Mouse (Mus musculus) spleen, adult 2 months (tissue): ENCODE measurements around the gene Srp72. TPM values are rescaled to one million over a fixed set of nuclear protein-coding genes. Genes with fewer than 3 reads are reported as not detected.
A peak's percentile ranks its signal among the peaks of the same experiment; 100 is the strongest.

Experiments used
- DNase-seq, 2 experiments: peaks; one replicate each; pipeline versions ENCODE4 v3.0.0 to v3.0.0-alpha.2; 2012 to 2021; ENCODE audit warnings: low spot score in 2 of 2, low read depth in 1 of 2
- H3K27ac ChIP-seq: fragments of 200-500 bp; 2 replicates; pipeline ENCODE4 v1.5.1; 2012; ENCODE audit warnings: low read length, inconsistent platforms; ENCODE audit not compliant: insufficient read depth
- H3K27me3 ChIP-seq: fragments of 200-500 bp; 2 replicates; pipeline ENCODE4 v1.6.1; 2012; ENCODE audit warnings: mild to moderate bottlenecking, moderate library complexity, low read length, inconsistent platforms; ENCODE audit not compliant: control insufficient read depth, insufficient read depth
- H3K36me3 ChIP-seq: fragments of 200-500 bp; 2 replicates; pipeline ENCODE4 v1.6.1; 2012; ENCODE audit warnings: mild to moderate bottlenecking, low read length, inconsistent platforms; ENCODE audit not compliant: control insufficient read depth, insufficient read depth
- H3K4me1 ChIP-seq: fragments of 200-500 bp; 2 replicates; pipeline ENCODE4 v1.6.1; 2011; ENCODE audit warnings: inconsistent platforms; ENCODE audit not compliant: control insufficient read depth, insufficient read depth, insufficient read length
- H3K4me3 ChIP-seq: fragments of 200-500 bp; 2 replicates; pipeline ENCODE4 v1.5.1; 2011; ENCODE audit warnings: mild to moderate bottlenecking, inconsistent platforms; ENCODE audit not compliant: insufficient read depth, insufficient read length; ENCODE audit errors: extremely low read depth
- CTCF ChIP-seq: fragments of 200-500 bp; IDR thresholded peaks from 2 replicates; pipeline ENCODE4 v1.5.1; 2011; ENCODE audit warnings: mild to moderate bottlenecking, inconsistent platforms; ENCODE audit not compliant: insufficient read depth, insufficient read length, insufficient replicate concordance; ENCODE audit errors: extremely low read depth
- POLR2A ChIP-seq: fragments of 200-500 bp; IDR thresholded peaks from 2 replicates; pipeline ENCODE4 v1.6.1; 2011; ENCODE audit warnings: low read depth, low read length, inconsistent platforms
- WGBS: fragments of 180-500 bp; shearing (Covaris S2); methylation state at CpG from one replicate; pipeline ENCODE4 v1.1.7; 2018; 5-methylcytosine and 5-hydroxymethylcytosine counted together
- polyA plus RNA-seq: library from polyadenylated mRNA; depleted of rRNA; stranded (reverse); fragments of >200 nt; gene quantifications from 2 replicates; pipeline ENCODE4 v1.2.3, GENCODE M21; 2012

Gene Srp72
- polyA plus RNA-seq, 1 experiment: 12.6 TPM

GRCm38 (mm10) chr5:76944965-76945677 lies 29.4 kb upstream of the Srp72 start:
- no peak for DNase-seq
- Histone ChIP-seq H3K27me3 (no peaks in the 10 kb centered on the region), H3K36me3 (no peaks in the 10 kb centered on the region), H3K4me3 (no peak overlapping the region), H3K27ac (no peak overlapping the region), H3K4me1 (no peaks in the 10 kb centered on the region; the same call in 1 of the 2 replicates)
- 80% methylated on average over 6 of the region's 6 CpGs for WGBS
- no peak for TF ChIP-seq CTCF
- no peak for TF ChIP-seq POLR2A

GRCm38 (mm10) chr5:76945678-76946033 lies 28.8 kb upstream of the Srp72 start:
- Histone ChIP-seq H3K4me1 (no peaks in the 10 kb centered on the region; the same call in 1 of the 2 replicates), H3K36me3 (no peaks in the 10 kb centered on the region), H3K27me3 (no peaks in the 10 kb centered on the region), H3K4me3 (no peak overlapping the region), H3K27ac (no peak overlapping the region)
- TF ChIP-seq CTCF (no peak), POLR2A (no peak)
- no peak for DNase-seq
- WGBS: 84% methylated on average over 2 of the region's 2 CpGs

- Histone ChIP-seq H3K27ac (no peak overlapping the region), H3K4me1 (no peaks in the 10 kb centered on the region; the same call in 1 of the 2 replicates), H3K4me3 (no peak overlapping the region), H3K27me3 (no peaks in the 10 kb centered on the region), H3K36me3 (no peaks in the 10 kb centered on the region)
- WGBS: 56% methylated on average over 4 of the region's 4 CpGs
- no peak for TF ChIP-seq POLR2A
- no peak for TF ChIP-seq CTCF
- DNase-seq: no peak
Measured at GRCm38 (mm10) chr5:76947142-76947541, 27.3 kb upstream of the Srp72 start.

GRCm38 (mm10) chr5:76947758-76948157 lies 26.7 kb upstream of the Srp72 start:
- TF ChIP-seq POLR2A (no peak), CTCF (no peak)
- Histone ChIP-seq H3K27me3 (no peaks in the 10 kb centered on the region), H3K4me1 (no peaks in the 10 kb centered on the region; the same call in 1 of the 2 replicates), H3K4me3 (no peak overlapping the region), H3K27ac (no peak overlapping the region), H3K36me3 (no peaks in the 10 kb centered on the region)
- no peak for DNase-seq
- 80% methylated on average over 4 of the region's 4 CpGs for WGBS

GRCm38 (mm10) chr5:76950343-76951105 lies 24.0 kb upstream of the Srp72 start:
- Histone ChIP-seq H3K4me1 (peaks cover 2% of the 10 kb centered on the region; the same call in 1 of the 2 replicates), H3K36me3 (0 out of 2 replicates have a peak, but pooled peaks cover 2% of the 10 kb centered on the region), H3K27me3 (no peaks in the 10 kb centered on the region), H3K4me3 (peak overlapping the region; percentile 60), H3K27ac (peak overlapping the region; percentile 54)
- DNase-seq: no peak
- TF ChIP-seq POLR2A: no peak
- TF ChIP-seq CTCF: no peak
- 2% methylated on average over 24 of the region's 24 CpGs for WGBS

GRCm38 (mm10) chr5:76951106-76952027 lies 23.1 kb upstream of the Srp72 start, which contains the start of the genes Paics and Ppat:
Gene Paics, plus strand, starts transcription at chr5:76951307.
Gene Ppat, minus strand, starts transcription at chr5:76951578.
- Histone ChIP-seq H3K36me3 (0 out of 2 replicates have a peak, but pooled peaks cover 2% of the 10 kb centered on the region), H3K27ac (peak within 1 kb of the TSS; percentile 88), H3K27me3 (no peaks in the 10 kb centered on the region), H3K4me1 (peaks cover 2% of the 10 kb centered on the region; the same call in 1 of the 2 replicates), H3K4me3 (peak within 1 kb of the TSS; percentile 60)
- under 1% methylated on average over 79 of the region's 81 CpGs for WGBS
- TF ChIP-seq CTCF (no peak), POLR2A (peak; percentile 85)
- DNase-seq: peak; percentile 98
